Mouse (Mus musculus) liver, postnatal 0 days (tissue): ENCODE measurements around the gene Tef. TPM values are rescaled to one million over a fixed set of nuclear protein-coding genes. Genes with fewer than 3 reads are reported as not detected.

Source experiments
- ATAC-seq: fragments of 200-750 bp; cut with Nextera tagmentation; 2 replicates; pipeline ENCODE4 v1.8.0; 2017; ENCODE audit warnings: mild to moderate bottlenecking, moderate library complexity
- DNase-seq: peaks from one replicate; pipeline ENCODE4 v3.0.0-alpha.2; 2016
- H3K27ac ChIP-seq: fragments of 300-500 bp; sonication (generic); 2 replicates; pipeline ENCODE4 v1.5.1; 2014; ENCODE audit warnings: antibody characterized with exemption, moderate library complexity, mild to moderate bottlenecking, low read depth
- H3K27me3 ChIP-seq: fragments of 300-500 bp; sonication (generic); 2 replicates; pipeline ENCODE4 v1.6.1; 2014; ENCODE audit warnings: low read length, control low read depth, mixed read lengths; ENCODE audit not compliant: insufficient read depth
- H3K36me3 ChIP-seq: fragments of 300-500 bp; sonication (generic); replicated peaks from 2 replicates; pipeline ENCODE4 v1.6.1; 2014; ENCODE audit warnings: mild to moderate bottlenecking, control low read depth, low read length, moderate library complexity, mixed read lengths; ENCODE audit not compliant: insufficient read depth
- H3K4me1 ChIP-seq: fragments of 300-500 bp; sonication (generic); 2 replicates; pipeline ENCODE4 v1.6.1; 2014; ENCODE audit warnings: antibody characterized with exemption, mild to moderate bottlenecking, control low read depth; ENCODE audit not compliant: insufficient read depth
- H3K4me2 ChIP-seq: fragments of 300-500 bp; sonication (generic); 2 replicates; pipeline ENCODE4 v1.6.1; 2014; ENCODE audit warnings: low read depth, mild to moderate bottlenecking, low read length, moderate library complexity, mixed read lengths
- H3K4me3 ChIP-seq: fragments of 300-500 bp; sonication (generic); 2 replicates; pipeline ENCODE4 v1.5.1; 2014; ENCODE audit warnings: low read depth, low read length
- H3K9ac ChIP-seq: fragments of 300-500 bp; sonication (generic); replicated peaks from 2 replicates; pipeline ENCODE4 v1.6.1; 2014; ENCODE audit warnings: mild to moderate bottlenecking, moderate library complexity
- H3K9me3 ChIP-seq: fragments of 300-500 bp; sonication (generic); 2 replicates; pipeline ENCODE4 v1.6.1; 2016; ENCODE audit warnings: mild to moderate bottlenecking, control low read depth, low read length, mixed read lengths
- CTCF ChIP-seq: sonication (generic); IDR thresholded peaks from 2 replicates; pipeline ENCODE4 v1.5.1; 2016; ENCODE audit warnings: antibody characterized with exemption, low read depth
- EP300 ChIP-seq: IDR thresholded peaks from 2 replicates; pipeline ENCODE4 v1.6.1; 2016; ENCODE audit warnings: antibody characterized with exemption, low read depth, mild to moderate bottlenecking
- WGBS: fragments of 180-500 bp; shearing (Covaris S2); extraction: QIAGEN DNeasy Blood & Tissue Kit; methylation state at CpG from one replicate; pipeline ENCODE4 v1.1.7; 2014; ENCODE audit not compliant: insufficient replicate concordance; 5-methylcytosine and 5-hydroxymethylcytosine counted together
- polyA plus RNA-seq: library from polyadenylated mRNA; unstranded; fragments of >200 nt; fragmentation: Nextera tagmentation; extraction: Ambion mirVana; gene quantifications from 2 replicates; pipeline ENCODE4 v1.2.1, GENCODE M21; 2015

The Tef gene
- polyA plus RNA-seq, 1 experiment from 2014 or later: 14.0 TPM

DNA sequence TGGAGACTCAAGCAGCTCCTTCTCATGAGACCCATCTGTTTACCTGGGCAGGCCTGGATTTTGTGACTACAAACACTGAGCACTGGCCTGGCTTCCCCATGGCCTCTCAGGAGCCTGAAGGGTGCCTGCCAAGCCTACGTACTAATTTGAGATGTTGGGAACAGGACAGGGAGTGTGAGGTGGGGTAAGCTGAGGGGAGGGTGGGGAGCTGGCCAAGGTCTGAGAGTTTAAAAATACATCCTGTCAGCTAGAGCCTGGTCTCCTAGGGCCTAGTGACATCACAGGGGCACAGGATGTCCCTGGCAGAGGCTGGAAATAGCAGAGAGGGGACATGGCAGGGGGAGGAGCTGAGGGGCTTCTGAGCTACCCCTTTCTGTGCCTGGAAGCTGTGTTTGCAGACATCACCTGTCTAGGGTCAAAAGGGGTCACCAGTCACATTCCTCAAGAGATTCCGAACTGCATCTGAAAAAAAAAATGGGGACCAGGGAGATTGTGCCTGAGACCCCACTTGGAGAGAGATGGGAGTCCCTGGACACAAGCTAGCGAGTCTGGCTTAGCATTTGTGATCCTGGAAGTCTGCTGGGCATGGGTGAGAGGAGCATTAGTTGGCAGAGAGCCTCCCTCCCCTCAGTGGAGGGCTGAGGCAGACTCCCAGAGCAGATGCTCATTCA, 32.1 kb downstream of the Tef start:
- Histone ChIP-seq H3K4me3 (no peak overlapping the region), H3K4me1 (peaks cover 34% of the 10 kb centered on the region), H3K27ac (no peak overlapping the region), H3K27me3 (no peaks in the 10 kb centered on the region), H3K36me3 (no peaks in the 10 kb centered on the region), H3K9me3 (no peaks in the 10 kb centered on the region), H3K4me2 (no peak overlapping the region), H3K9ac (no peak overlapping the region)
- no peak for DNase-seq
- ATAC-seq: no peak
- TF ChIP-seq CTCF (no peak), EP300 (no peak)
- WGBS: 79% methylated on average over 3 of the region's 3 CpGs

DNA sequence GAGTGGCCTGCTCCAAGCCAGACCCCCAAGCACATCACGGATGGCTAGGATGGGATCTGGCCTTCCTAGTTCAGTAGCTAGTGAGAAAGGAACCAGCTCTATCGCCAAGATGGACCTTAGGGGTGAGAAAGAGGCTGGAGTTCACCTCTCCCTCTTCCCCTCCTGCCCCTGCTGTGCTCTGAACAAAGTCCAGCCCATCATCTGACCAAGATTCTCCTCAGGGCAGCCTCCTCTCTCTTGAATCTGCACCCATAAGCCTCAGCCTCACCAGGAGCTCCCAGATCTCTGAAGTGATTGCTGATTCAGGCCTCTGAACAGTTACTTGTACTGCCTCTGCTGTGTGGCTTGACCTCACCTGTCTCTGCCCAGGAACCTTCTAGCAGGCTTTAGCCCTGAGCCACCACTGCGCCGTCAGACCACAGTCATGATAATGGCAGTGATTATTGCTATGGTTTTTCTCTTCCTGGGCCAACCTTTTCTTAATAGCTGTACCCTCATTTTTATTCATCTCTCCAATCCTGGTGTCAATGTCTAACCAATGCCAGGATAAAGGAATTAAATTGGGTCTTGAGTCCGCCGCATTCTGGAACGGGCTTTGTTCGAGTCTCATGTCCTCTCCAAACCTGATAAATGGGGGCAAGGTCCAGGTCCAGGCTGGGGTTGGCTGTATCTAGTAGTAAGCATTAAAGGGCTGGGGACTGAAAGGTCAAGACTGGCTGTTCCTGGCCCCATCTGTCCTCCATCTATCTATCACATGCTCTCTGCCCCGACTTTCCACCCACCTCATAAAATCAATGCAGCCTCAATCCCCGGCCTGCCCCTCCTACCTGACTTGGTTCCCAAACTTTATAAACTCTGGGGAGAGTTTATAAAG, 33.0 kb downstream of the Tef start:
- Histone ChIP-seq H3K27ac (no peak overlapping the region), H3K27me3 (no peaks in the 10 kb centered on the region), H3K9ac (no peak overlapping the region), H3K36me3 (no peaks in the 10 kb centered on the region), H3K4me2 (peak overlapping the region; percentile 66; the same call in 1 of the 2 replicates), H3K4me3 (no peak overlapping the region), H3K9me3 (no peaks in the 10 kb centered on the region), H3K4me1 (peaks cover 35% of the 10 kb centered on the region)
- ATAC-seq (no peak), DNase-seq (no peak)
- WGBS: 60% methylated on average over 10 of the region's 10 CpGs
- no peak for TF ChIP-seq EP300
- no peak for TF ChIP-seq CTCF

GRCm38 (mm10) chr15:81836124-81836821, 34.1 kb downstream of the Tef start:
- WGBS: 6% methylated on average over 29 of the region's 33 CpGs
- Histone ChIP-seq H3K27ac (0 out of 2 replicates have a peak overlapping the region, but pooled peaks have one; percentile 0), H3K4me2 (peak overlapping the region; percentile 66), H3K27me3 (no peaks in the 10 kb centered on the region), H3K36me3 (no peaks in the 10 kb centered on the region), H3K4me3 (peak overlapping the region; percentile 38), H3K9ac (peak overlapping the region; percentile 37; the same call in 1 of the 2 replicates), H3K9me3 (no peaks in the 10 kb centered on the region), H3K4me1 (peaks cover 35% of the 10 kb centered on the region)
- peak; percentile 68 for DNase-seq
- ATAC-seq: peak; percentile 8; the same call in 1 of the 2 replicates
- TF ChIP-seq EP300 (no peak), CTCF (no peak)

GRCm38 (mm10) chr15:81836966-81837920, 35.0 kb downstream of the Tef start:
- H3K27me3 ChIP-seq: no peaks in the 10 kb centered on the region
- H3K27ac ChIP-seq: 0 out of 2 replicates have a peak overlapping the region, but pooled peaks have one; percentile 0
- no peak overlapping the region for H3K4me3 ChIP-seq
- DNase-seq (no peak), ATAC-seq (no peak)
- H3K4me1 ChIP-seq: peaks cover 35% of the 10 kb centered on the region
- peak overlapping the region; percentile 66; the same call in 1 of the 2 replicates for H3K4me2 ChIP-seq
- WGBS: 57% methylated on average over 7 of the region's 7 CpGs
- TF ChIP-seq EP300: no peak
- no peak for TF ChIP-seq CTCF
- no peaks in the 10 kb centered on the region for H3K9me3 ChIP-seq
- H3K36me3 ChIP-seq: no peaks in the 10 kb centered on the region
- H3K9ac ChIP-seq: no peak overlapping the region

DNA sequence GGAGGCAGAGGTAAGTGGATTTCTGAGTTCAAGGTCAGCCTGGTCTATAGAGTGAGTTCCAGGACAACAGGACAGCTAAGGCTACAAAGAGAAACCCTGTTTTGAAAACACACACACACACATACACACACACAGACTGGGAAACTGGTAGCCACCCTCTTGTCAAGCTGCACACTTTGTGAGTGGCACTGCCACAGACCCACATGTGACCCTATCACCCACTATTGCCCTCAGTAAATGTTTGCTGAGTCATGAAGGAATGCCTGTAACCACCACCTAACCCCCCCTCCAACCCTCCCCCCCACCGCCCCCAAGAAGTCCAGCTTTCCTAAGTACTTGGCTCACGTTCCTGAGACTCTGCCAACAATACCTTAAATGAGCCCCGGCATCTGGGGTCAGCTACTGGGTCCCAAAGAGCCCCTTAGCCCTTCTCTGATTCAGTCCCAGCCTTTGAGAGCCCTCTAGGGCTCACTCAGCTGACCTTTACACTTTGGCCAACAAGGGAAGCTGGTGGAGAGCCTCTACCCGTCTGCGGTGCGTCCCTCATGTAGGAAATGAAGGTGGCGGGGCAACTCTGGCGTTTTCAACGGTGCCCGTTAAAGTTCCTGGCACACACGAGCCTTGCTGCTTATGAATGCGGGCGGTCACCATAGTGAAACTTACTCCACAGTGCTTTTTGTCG, 36.5 kb downstream of the Tef start:
- no peak overlapping the region; the same call in 1 of the 2 replicates for H3K9ac ChIP-seq

More for the DNA sequence above, 36.5 kb downstream of the Tef start:
- Histone ChIP-seq H3K4me2 (no peak overlapping the region), H3K4me1 (peaks cover 35% of the 10 kb centered on the region), H3K27ac (peak overlapping the region; percentile 91), H3K27me3 (no peaks in the 10 kb centered on the region), H3K36me3 (no peaks in the 10 kb centered on the region), H3K4me3 (no peak overlapping the region), H3K9me3 (no peaks in the 10 kb centered on the region)
- WGBS: 71% methylated on average over 14 of the region's 14 CpGs
- DNase-seq (no peak), ATAC-seq (no peak)
- TF ChIP-seq EP300 (no peak), CTCF (no peak)
